Mouse (Mus musculus) cerebellum, adult (tissue): ENCODE results near the gene Gm10295.

ENCODE experiments used
- ATAC-seq: cut with Nextera tagmentation; 2 replicates; pipeline ENCODE4 v1.9.2; 2017; ENCODE audit warnings: mild to moderate bottlenecking, moderate library complexity, mixed read lengths; ENCODE audit not compliant: insufficient number of reproducible peaks, low FRiP score, low TSS enrichment

The Gm10295 gene

GRCm38 (mm10) chr7:71351364-71351763 is at the start of gene Gm10295:
Gene Gm10295 (minus strand): TSS chr7:71351485.
- ATAC-seq = no peak

GRCm38 (mm10) chr7:71401032-71401431 is 49.7 kb upstream of the Gm10295 start:
- no peak for ATAC-seq

GRCm38 (mm10) chr7:71399891-71400632 is 48.8 kb upstream of the Gm10295 start:
- no peak for ATAC-seq

DNA sequence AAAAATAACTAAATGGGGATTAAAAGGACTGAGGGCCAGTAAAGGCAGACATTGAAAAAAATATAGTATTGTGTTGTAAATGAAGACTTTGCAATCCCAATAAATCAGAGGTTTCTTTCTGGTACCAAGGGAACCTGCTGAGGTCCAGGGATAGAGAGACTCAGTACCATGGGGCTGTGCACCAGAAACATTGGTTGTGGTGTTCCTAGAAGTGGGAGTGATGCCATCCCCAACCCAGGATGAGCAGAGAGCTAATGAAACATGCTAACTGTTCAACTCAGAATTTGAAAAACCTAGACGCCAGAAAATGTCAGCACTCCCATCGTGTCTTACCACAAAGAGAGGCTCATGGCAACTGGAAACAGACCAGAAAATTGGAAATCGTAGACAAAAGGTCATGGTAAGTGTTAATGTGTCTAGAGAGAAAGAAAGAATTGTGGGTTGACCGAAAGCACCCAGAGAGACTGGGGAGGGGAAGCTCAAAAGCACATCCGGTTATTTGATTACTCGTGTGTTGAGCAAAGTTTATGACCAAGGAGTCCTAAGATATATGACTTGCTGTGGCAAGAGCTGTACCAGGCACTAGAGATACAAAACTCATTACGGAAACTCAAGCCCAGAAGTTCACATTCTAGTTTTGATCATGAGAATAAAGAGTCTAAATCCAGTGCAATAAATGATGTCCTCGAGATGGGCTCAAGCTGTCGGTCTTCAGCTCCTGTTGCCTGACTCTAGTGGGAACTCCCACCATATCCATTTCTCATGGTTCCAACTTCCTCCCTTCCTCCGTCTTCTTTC is 47.9 kb upstream of the Gm10295 start:
- no peak for ATAC-seq

DNA sequence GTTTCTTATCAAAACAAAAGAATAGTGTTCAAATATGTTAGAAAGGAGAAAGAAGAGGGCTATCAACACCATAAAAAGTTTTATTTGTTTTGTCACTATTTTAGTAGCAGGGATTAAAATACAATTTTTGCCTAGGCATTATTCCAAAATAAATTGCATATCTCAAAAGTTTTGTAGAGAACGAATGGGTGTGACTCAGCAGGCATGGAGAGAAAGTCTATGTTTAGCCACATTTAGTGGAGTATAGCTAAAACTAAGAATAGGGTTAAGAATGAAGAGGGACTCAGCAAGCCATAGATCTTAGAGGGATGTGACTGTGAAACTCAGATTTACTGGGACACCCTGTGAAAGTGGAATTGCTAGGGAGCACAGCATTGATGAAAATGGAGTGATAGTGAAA is 47.1 kb upstream of the Gm10295 start:
- ATAC-seq = no peak

- no peak for ATAC-seq
Measured at GRCm38 (mm10) chr7:71392795-71393341, 41.6 kb upstream of the Gm10295 start.

GRCm38 (mm10) chr7:71391333-71391732 is 40.0 kb upstream of the Gm10295 start:
- no peak for ATAC-seq

- no peak for ATAC-seq
Measured at GRCm38 (mm10) chr7:71390291-71390690, 39.0 kb upstream of the Gm10295 start.

DNA sequence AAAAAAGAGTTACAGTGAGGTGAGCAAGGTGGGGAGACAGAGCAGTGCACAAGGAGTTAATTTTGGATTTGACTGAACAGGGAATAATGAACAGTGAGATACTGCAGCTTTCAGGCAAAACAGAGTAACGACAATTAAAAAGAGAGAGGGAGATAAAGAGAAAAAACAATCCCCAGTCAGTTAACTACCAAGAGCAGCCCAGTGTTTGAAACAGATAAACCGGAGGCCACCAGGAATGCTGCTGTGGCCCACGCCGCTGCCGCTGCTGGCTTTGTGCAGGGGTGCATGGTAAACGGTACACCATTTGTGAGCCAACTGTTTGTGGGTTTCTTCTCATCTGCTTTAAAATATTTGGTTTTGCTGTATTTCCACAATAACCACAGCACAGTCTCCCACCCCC is 34.8 kb upstream of the Gm10295 start:
- ATAC-seq = no peak

- ATAC-seq = no peak
Measured at GRCm38 (mm10) chr7:71384921-71385320, 33.6 kb upstream of the Gm10295 start.

DNA sequence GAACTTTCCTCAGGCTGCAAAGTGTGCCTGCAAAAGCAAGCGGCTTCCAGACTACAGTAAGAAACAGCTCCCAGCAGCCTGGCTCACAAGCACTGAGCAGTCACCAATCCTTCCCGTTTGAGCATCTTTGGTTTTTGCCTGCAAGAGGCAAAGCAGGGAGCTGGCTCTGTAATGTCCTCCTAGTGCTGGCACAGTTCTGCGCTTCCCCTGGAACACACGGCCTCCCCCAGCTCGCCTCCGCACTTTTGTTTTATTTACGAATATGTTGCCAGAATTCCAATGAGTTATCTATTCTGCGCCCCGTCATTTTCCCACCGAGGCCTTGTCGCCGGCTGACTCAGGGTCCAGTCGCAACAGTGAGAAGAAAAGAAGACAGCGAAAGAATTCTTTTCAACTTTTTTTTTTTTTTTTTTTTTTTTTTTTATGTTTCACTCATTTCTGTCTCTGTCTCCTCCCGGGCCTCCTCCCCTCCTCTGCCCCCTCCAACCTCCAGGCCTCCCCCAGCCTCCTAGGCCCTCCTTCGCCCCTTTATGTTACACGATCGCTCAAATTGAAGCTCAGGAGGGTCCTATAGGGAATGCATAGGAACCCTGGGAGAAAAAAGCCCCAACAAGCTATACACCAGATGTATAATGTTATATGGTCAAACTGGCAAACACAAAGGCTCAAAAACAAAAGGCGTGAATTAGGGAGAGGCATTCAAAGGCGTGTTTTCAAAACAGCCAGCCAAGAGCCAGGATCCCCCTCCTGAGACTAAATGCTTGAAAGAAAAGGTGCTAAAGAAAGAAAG is 32.3 kb upstream of the Gm10295 start:
- ATAC-seq = no peak

DNA sequence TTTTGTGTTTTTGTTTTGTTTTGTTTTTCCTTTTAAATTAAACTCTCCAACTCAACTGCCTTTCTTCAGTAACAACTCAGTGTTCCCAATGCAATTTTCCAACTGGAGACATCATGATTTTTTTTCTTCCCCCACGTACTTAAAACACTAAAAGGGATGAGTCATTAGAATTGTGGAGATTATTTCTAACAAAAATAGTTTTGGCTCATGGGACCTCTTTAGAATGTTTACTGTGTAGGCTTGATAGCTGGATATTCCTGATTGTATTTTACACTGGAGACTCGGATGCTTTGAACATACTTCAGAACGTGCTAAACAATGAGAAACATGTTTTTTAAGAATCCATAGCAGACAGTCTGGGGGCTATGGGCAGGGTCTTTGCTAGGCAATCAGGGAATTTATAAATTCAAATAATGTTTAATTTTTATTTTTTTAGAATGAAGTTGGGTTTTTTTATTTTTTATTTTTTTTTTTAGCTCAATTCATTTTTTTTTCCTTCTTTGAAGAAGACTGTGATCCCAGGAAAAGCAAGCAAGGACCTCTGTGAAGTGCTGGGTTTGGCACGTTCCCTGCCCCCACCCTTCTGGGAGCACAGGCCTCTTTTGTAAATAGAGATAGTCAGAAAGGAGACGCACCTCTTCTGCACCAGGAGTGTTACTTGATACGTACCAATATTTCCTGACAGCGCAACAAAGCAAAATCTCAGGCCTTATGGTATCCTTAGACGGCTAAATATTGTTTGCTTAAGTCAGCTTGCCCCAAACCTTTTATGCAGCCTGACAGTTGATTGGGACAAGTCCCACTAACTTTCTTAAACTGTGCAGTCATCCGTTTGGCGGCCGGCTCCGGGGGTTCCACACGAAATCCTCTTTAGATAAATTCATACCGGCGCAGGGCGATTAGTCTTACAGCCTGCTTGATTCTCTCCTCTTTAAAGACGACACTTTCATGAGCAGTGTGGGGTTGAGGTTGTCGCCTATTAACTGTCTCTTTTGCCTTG is 28.8 kb upstream of the Gm10295 start:
- no peak for ATAC-seq

GRCm38 (mm10) chr7:71378812-71379760 is 27.8 kb upstream of the Gm10295 start:
- peak; percentile 40; the same call in 1 of the 2 replicates for ATAC-seq

DNA sequence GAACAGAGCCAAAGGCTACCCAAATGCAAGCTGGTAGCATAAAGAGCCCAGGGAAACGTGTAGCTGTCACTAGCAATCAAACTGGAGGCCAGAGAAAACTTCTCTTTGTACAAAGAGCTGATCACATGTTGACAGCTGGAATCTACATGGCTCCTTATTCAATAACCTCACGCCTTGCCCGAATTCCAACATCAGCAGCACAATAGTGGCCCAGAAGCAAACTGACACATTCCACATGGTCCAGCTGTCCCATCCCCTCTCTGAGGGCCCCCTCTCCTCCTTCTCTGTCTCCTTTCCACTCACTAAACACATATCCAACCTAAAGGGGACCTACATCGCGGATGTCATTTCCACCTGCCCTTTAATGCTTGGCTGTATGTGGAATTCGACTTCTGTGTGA is 26.7 kb upstream of the Gm10295 start:
- ATAC-seq = no peak

DNA sequence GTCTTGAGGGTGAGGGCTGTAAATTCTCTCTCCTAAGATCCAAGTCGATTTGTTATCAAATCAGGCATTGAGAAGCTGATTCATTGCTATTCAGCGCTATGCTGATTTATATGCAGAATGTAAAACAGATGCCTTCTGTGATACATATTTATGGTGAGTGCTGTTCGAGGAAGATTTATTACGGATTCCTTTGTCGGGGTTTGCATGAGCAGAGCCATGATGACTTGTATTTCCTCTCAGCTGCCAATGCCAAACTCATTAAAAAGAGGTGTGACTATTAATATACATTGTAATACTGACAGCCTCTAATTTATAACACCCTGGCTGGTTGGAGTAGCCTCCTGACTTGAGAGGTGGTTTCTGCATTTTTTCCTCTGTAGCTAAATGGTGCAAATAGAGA is 22.8 kb upstream of the Gm10295 start:
- no peak for ATAC-seq

- ATAC-seq = no peak
Measured at GRCm38 (mm10) chr7:71371916-71372315, 20.6 kb upstream of the Gm10295 start.

GRCm38 (mm10) chr7:71370746-71371145 is 19.5 kb upstream of the Gm10295 start:
- ATAC-seq = no peak

DNA sequence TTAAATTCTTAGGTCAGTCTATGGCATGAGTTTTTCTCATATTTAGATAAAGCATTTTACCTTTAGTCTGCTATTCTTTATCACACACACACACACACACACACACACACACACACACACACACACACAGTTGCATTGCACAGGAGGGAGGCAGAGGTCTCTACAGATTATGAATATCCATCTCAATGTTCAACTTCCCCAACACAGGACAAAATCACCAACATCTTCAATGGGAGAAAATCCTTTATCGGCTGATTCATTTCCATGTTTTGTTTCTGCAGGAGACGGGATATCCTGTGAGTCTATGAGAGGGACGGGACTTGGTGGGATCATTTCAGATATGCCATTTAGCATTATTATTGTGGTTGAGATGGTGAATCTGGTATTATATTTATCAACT is 18.8 kb upstream of the Gm10295 start:
- ATAC-seq = no peak
